Comparison of ENCODE assay signal across 18 mouse cellular contexts in the genomic region with DNA sequence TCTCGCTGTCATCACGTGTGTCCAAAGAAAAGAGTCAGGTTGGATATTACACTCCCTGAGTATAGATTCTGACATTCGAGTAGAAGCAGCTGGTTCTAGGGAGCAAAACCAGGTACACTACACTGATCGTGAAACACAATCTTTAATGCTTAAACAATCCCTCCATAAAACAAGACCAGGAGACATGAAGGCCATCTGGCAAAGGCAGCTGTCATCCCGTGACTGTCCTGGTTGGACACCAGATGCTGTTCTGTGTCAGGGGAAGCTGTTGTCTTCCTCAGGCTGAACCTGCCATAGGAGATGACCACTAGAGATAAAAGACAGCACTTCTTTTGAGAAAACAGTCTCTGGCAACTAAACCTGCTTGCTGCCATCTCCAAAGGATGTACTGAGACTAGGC.
A peak's percentile ranks its signal among the peaks of the same experiment; 100 is the strongest.
DNase-seq lines count a peak whose midpoint lies in the region; ATAC-seq lines count a peak whose summit lies in the region.
"Had no signal": no experiment of that assay in that cellular context is flagged by ENCODE, and none has a peak within 500 bp of the region (broad histone marks: within the 10 kb centered on the region; RNA-seq: fewer than 3 reads in every experiment).

No protein-coding gene starts in this region.

- no peak overlapping the region for H3K9ac ChIP-seq in limb, embryonic 13.5 days
- H3K9ac ChIP-seq in intestine, embryonic 16.5 days (ENCODE audit: low read depth, low read length), result no peak overlapping the region
- H3K9ac ChIP-seq: heart, embryonic 12.5 days; intestine, embryonic 15.5 days; limb, embryonic 15.5 days; neural tube, embryonic 12.5 days had no signal

- peak; percentile 16 for DNase-seq in embryo, embryonic 10 days (ENCODE audit: low spot score)
- no peak for DNase-seq in embryo, embryonic 11 days
- no peak for DNase-seq in limb, embryonic 10.5 days (ENCODE audit: low spot score)
- peak; percentile 62 to 66 for DNase-seq in cerebellum, postnatal 10 days
- DNase-seq in left cerebral cortex, postnatal 25 days (ENCODE audit: low spot score in 2 of 2), result no peak
- DNase-seq: adrenal gland, postnatal 25 days; gastrocnemius, postnatal 14 days; heart, postnatal 4 days; lung, adult 18-20 months; midbrain, embryonic 14.5 days had no signal

- H3K9me3 ChIP-seq in limb, embryonic 13.5 days, result no peaks in the 10 kb centered on the region
- H3K9me3 ChIP-seq in limb, embryonic 10.5 days (replicated peaks), result no peaks in the 10 kb centered on the region
- no peaks in the 10 kb centered on the region for H3K9me3 ChIP-seq in intestine, embryonic 16.5 days (ENCODE audit: control insufficient read depth, low read length)
- H3K9me3 ChIP-seq: forebrain, embryonic 10.5 days; heart, embryonic 12.5 days; intestine, embryonic 15.5 days; limb, embryonic 15.5 days; neural tube, embryonic 12.5 days had no signal

- no peak overlapping the region for H3K4me2 ChIP-seq in limb, embryonic 13.5 days (replicated peaks)
- H3K4me2 ChIP-seq in intestine, embryonic 16.5 days (ENCODE audit: low read depth, low read length), result no peak overlapping the region
- H3K4me2 ChIP-seq: heart, embryonic 12.5 days; intestine, embryonic 15.5 days; limb, embryonic 15.5 days; neural tube, embryonic 12.5 days had no signal

- intact Hi-C loops in left cerebral cortex, postnatal 25 days (cut with DNase I), result no loop called here

- H3K36me3 ChIP-seq in limb, embryonic 13.5 days, result no peaks in the 10 kb centered on the region
- no peaks in the 10 kb centered on the region for H3K36me3 ChIP-seq in limb, embryonic 10.5 days
- no peaks in the 10 kb centered on the region for H3K36me3 ChIP-seq in intestine, embryonic 16.5 days (ENCODE audit: control insufficient read depth, insufficient read depth, low read length)
- H3K36me3 ChIP-seq: forebrain, embryonic 10.5 days; heart, embryonic 12.5 days; intestine, embryonic 15.5 days; limb, embryonic 15.5 days; neural tube, embryonic 12.5 days had no signal

- H3K4me3 ChIP-seq in limb, embryonic 13.5 days, result no peak overlapping the region
- no peak overlapping the region for H3K4me3 ChIP-seq in limb, embryonic 10.5 days
- no peak overlapping the region for H3K4me3 ChIP-seq in intestine, embryonic 16.5 days (ENCODE audit: low read length)
- H3K4me3 ChIP-seq: forebrain, embryonic 10.5 days; heart, embryonic 12.5 days; intestine, embryonic 15.5 days; limb, embryonic 15.5 days; neural tube, embryonic 12.5 days had no signal

- H3K27ac ChIP-seq in limb, embryonic 13.5 days, result no peak overlapping the region
- no peak overlapping the region for H3K27ac ChIP-seq in limb, embryonic 10.5 days
- no peak overlapping the region for H3K27ac ChIP-seq in intestine, embryonic 16.5 days (ENCODE audit: low read length)
- H3K27ac ChIP-seq: forebrain, embryonic 10.5 days; intestine, embryonic 15.5 days; limb, embryonic 15.5 days; macrophage; neural tube, embryonic 12.5 days had no signal

- H3K4me1 ChIP-seq in limb, embryonic 13.5 days, result no peaks in the 10 kb centered on the region
- H3K4me1 ChIP-seq in limb, embryonic 10.5 days, result no peaks in the 10 kb centered on the region
- no peaks in the 10 kb centered on the region for H3K4me1 ChIP-seq in intestine, embryonic 16.5 days (ENCODE audit: control insufficient read depth, insufficient read depth, low read length)
- H3K4me1 ChIP-seq: forebrain, embryonic 10.5 days; heart, embryonic 12.5 days; intestine, embryonic 15.5 days; limb, embryonic 15.5 days; neural tube, embryonic 12.5 days had no signal

- H3K27me3 ChIP-seq in limb, embryonic 13.5 days, result no peaks in the 10 kb centered on the region
- H3K27me3 ChIP-seq in limb, embryonic 10.5 days (ENCODE audit: low read depth, poor library complexity, severe bottlenecking), result no peaks in the 10 kb centered on the region
- H3K27me3 ChIP-seq in intestine, embryonic 16.5 days (replicated peaks; ENCODE audit: control insufficient read depth, insufficient read depth, low read length), result no peaks in the 10 kb centered on the region
- H3K27me3 ChIP-seq: heart, embryonic 12.5 days; intestine, embryonic 15.5 days; limb, embryonic 15.5 days; neural tube, embryonic 12.5 days had no signal

- 50% methylated on average over 5 of the region's 5 CpGs for WGBS in limb, embryonic 13.5 days
- WGBS in limb, embryonic 10.5 days, result 65% methylated on average over 5 of the region's 5 CpGs
- WGBS in intestine, embryonic 16.5 days, result 56% methylated on average over 5 of the region's 5 CpGs

- peak; percentile 64; the same call in 1 of the 2 replicates for ATAC-seq in limb, embryonic 13.5 days (ENCODE audit: low FRiP score, low read depth)
- no peak for ATAC-seq in intestine, embryonic 16.5 days
- ATAC-seq: intestine, embryonic 15.5 days had no signal

Comparison
In these comparisons a context has a peak if more than half of its experiments do, and no peak if none do; other contexts are left out.
1. DNase-seq: peak in embryo, embryonic 10 days (single experiment) and cerebellum, postnatal 10 days (2 of 2); none in embryo, embryonic 11 days (single experiment), limb, embryonic 10.5 days (single experiment) and left cerebral cortex, postnatal 25 days (0 of 2).